Mouse (Mus musculus): Measurements from ENCODE around the gene Hoxb7.

- TF ChIP-seq CTCF (IDR thresholded peaks at IDR 0.05; ENCODE audit: low read depth) (no peak), EP300 (IDR thresholded peaks at IDR 0.05; ENCODE audit: low read depth) (no peak)
Observed at GRCm38 (mm10) chr11:96310183-96310938, 23.9 kb downstream of the Hoxb7 start.

Measured in liver, embryonic 14.5 days (tissue).